Mouse (Mus musculus): ENCODE results near the gene March4. TPM values are rescaled to one million over a fixed set of nuclear protein-coding genes. Genes with fewer than 3 reads are reported as not detected.

The March4 gene
- polyA plus RNA-seq, 1 experiment = 1.4 TPM

DNA sequence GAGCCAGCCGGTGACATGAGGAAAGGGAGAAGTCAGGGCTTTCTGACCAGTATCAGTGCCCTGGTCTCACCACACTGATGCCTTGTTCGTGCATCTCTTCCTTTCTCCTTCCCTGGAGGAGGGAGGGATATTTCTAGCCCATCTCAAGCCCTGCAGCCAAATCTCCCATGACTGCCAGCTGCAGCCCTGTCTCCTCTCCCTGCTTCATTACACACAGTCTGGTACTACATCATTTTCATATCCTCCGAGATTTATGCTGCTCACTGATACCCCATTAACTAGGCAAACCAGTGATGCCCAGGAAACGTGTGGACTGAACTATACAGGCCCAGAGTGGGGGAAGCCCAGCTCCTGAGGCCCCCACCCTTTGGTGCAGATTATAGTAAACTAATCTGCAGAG lies 80.8 kb downstream of the March4 start:
- 63% methylated on average over 4 of the region's 4 CpGs for WGBS
- Histone ChIP-seq H3K4me3 (replicated peaks; ENCODE audit: extremely low read depth, low read depth, low read length) (no peak overlapping the region), H3K4me1 (ENCODE audit: control insufficient read depth, insufficient read depth, low read length) (no peaks in the 10 kb centered on the region)
- DNase-seq = no peak
- no peak for TF ChIP-seq CTCF (IDR thresholded peaks at IDR 0.05; ENCODE audit: insufficient read depth, low read length)
- TF ChIP-seq POLR2A (IDR thresholded peaks at IDR 0.05; ENCODE audit: borderline replicate concordance, extremely low read depth, low read depth, low read length) = no peak

DNA sequence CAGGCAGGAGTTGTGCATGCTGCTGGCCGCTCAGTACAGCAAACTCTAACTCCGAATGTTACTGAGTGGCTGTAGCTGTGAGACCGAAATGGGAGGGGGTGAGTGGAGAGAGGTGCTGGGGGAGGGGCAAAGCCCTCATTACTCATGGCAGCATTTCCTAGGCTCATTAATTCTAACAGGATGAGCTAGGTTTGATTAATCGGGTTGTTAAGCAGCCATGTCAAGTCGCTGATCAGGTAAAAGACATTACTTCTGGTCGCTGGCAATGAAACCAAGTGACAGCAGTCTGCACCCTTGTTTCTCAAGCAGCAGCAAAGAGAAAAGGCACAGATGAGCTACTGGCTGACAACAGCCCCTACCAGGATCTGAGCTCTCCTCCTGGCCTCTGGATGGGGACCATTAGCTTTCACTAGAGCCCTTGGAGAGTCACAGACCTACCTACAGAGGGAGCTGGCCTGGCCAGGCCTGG lies 82.0 kb downstream of the March4 start:
- Histone ChIP-seq H3K4me3 (replicated peaks; ENCODE audit: extremely low read depth, low read depth, low read length) (no peak overlapping the region), H3K4me1 (ENCODE audit: control insufficient read depth, insufficient read depth, low read length) (no peaks in the 10 kb centered on the region)
- DNase-seq = no peak
- TF ChIP-seq CTCF (IDR thresholded peaks at IDR 0.05; ENCODE audit: insufficient read depth, low read length) (no peak), POLR2A (IDR thresholded peaks at IDR 0.05; ENCODE audit: borderline replicate concordance, extremely low read depth, low read depth, low read length) (no peak)
- 67% methylated on average over 6 of the region's 6 CpGs for WGBS

DNA sequence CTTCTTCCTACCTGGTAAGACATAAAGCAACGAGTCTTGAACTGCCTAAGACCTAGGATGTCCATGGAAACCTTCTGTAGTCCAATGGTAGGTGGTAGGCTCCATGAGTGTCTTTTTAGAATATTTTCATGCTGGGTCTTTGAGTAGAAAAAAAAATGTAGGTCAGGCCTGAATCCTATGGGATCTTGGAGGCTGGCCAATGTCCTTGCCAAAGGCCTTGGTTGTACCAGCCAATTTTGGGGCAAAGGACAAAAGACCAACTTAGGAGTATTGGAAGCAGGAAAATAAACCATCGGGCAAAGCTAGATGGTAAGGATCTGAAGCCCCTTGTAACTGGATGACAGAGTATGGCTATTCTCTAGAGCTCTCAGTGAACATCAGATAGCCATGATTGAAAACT lies 83.9 kb downstream of the March4 start:
- no peak for TF ChIP-seq CTCF (IDR thresholded peaks at IDR 0.05; ENCODE audit: insufficient read depth, low read length)
- TF ChIP-seq POLR2A (IDR thresholded peaks at IDR 0.05; ENCODE audit: borderline replicate concordance, extremely low read depth, low read depth, low read length) = no peak
- 74% methylated on average over 2 of the region's 2 CpGs for WGBS
- Histone ChIP-seq H3K4me3 (replicated peaks; ENCODE audit: extremely low read depth, low read depth, low read length) (no peak overlapping the region), H3K4me1 (ENCODE audit: control insufficient read depth, insufficient read depth, low read length) (no peaks in the 10 kb centered on the region)
- DNase-seq = no peak

DNA sequence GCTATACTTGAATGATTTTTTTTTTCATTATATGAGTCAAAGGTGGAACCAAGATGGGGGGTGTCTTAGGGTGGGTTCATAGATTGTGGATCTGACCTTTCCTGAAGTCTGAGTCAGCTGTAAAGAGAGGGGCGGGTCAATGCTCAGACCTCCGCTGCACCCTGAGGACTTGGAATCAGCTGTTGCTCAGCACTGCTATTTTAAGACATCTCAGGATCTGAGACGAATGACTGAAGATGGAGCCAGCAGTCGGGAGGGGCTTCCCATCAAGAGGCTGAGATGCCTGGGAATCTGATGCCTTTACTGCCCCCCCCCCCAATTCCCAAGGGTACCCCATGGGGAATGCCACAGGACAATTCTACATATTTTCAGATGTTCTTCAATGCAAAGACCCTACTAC lies 85.9 kb downstream of the March4 start:
- no peak overlapping the region for H3K4me3 ChIP-seq (replicated peaks; ENCODE audit: extremely low read depth, low read depth, low read length)
- H3K4me1 ChIP-seq (ENCODE audit: control insufficient read depth, insufficient read depth, low read length) = no peaks in the 10 kb centered on the region
- no peak for DNase-seq

DNA sequence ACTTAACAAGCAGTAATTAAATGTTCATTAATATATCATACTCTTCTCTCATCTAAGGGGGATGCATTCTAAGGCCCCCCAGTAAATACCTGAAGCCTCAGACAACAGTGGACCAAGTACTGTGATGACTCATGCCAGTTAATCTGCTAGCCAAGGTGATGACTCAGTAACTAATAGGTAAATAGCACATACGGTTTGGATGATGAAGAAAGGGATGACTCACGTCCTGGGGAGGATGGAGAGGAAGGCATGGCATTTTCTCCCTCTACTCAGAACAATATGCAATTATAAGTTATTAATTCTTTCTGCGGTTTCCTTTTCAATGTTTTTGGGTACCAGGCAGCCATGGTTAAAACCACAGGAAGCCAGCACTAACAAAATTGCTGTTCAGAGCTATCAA lies 87.0 kb downstream of the March4 start:
- TF ChIP-seq POLR2A (IDR thresholded peaks at IDR 0.05; ENCODE audit: borderline replicate concordance, extremely low read depth, low read depth, low read length) = no peak
- TF ChIP-seq CTCF (IDR thresholded peaks at IDR 0.05; ENCODE audit: insufficient read depth, low read length) = no peak
- WGBS = 52% methylated on average over 3 of the region's 3 CpGs
- Histone ChIP-seq H3K4me3 (replicated peaks; ENCODE audit: extremely low read depth, low read depth, low read length) (no peak overlapping the region), H3K4me1 (ENCODE audit: control insufficient read depth, insufficient read depth, low read length) (no peaks in the 10 kb centered on the region)
- no peak for DNase-seq

More for the DNA sequence above, 85.9 kb downstream of the March4 start:
- WGBS = 61% methylated on average over 4 of the region's 4 CpGs
- TF ChIP-seq POLR2A (IDR thresholded peaks at IDR 0.05; ENCODE audit: borderline replicate concordance, extremely low read depth, low read depth, low read length) (no peak), CTCF (IDR thresholded peaks at IDR 0.05; ENCODE audit: insufficient read depth, low read length) (no peak)

DNA sequence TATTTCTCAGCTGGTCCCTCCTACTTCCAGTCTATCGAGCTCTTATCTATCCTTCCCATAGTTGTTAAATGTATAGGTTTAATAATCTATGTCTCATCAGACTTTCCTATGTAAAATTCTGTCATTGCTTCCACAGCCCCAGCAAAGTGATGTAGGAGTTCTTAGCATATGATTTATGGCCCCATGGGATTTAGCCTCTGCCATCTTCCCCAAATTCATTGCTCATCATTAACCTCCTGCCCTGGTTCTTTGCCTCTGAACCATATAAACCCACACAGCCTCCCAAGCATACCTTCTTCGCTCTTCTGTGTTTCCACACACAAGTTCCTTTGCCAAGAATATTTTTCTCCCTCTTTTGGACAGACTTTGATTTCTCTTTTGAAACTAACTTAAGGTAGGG lies 94.0 kb downstream of the March4 start:
- TF ChIP-seq POLR2A (IDR thresholded peaks at IDR 0.05; ENCODE audit: borderline replicate concordance, extremely low read depth, low read depth, low read length) = no peak
- no peak for TF ChIP-seq CTCF (IDR thresholded peaks at IDR 0.05; ENCODE audit: insufficient read depth, low read length)
- no peak for DNase-seq
- 85% methylated on average over 2 of the region's 2 CpGs for WGBS
- no peaks in the 10 kb centered on the region for H3K4me1 ChIP-seq (ENCODE audit: control insufficient read depth, insufficient read depth, low read length)
- no peak overlapping the region for H3K4me3 ChIP-seq (replicated peaks; ENCODE audit: extremely low read depth, low read depth, low read length)

DNA sequence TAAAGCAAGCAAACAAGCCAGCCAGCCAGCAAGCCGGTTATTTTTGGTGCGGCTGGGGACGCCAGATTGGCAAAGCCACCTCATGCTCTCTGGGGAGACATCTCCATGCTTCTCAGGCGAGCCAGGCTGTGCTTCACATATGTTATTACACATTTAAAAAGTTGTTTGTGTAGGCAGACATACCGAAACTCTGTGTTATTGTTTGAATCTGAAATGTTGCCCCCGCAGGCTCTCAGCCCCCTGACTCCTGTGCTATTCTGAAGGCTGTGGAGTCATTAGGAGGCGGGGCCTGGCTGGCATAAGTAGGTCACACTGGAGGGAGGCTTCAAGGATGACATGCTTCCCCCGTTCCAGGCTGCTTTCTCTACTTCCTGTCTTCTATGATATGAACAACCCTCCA lies 97.6 kb downstream of the March4 start:
- no peak overlapping the region for H3K4me3 ChIP-seq (replicated peaks; ENCODE audit: extremely low read depth, low read depth, low read length)
- TF ChIP-seq CTCF (IDR thresholded peaks at IDR 0.05; ENCODE audit: insufficient read depth, low read length) (no peak), POLR2A (IDR thresholded peaks at IDR 0.05; ENCODE audit: borderline replicate concordance, extremely low read depth, low read depth, low read length) (no peak)
- H3K4me1 ChIP-seq (ENCODE audit: control insufficient read depth, insufficient read depth, low read length) = no peaks in the 10 kb centered on the region
- 66% methylated on average over 8 of the region's 8 CpGs for WGBS
- no peak for DNase-seq

DNA sequence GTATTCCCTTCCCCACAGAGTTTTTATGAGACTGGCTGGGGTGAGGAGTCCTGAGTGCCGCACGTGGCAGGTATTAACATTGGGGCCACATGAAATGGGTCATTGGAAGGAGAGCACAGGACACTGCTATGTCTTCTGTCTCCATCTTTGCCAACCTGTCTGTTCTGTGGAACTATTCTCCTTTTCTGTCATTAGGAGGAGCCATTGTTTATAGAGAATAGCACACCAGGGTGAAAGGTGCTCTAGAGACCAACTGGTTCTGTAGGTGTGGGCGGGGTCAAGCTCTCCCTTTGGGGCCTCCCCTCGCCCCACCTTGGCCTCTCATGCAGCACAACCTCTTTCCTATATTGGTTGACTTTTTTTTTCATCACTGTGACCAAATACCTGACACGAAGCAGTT lies 99.8 kb downstream of the March4 start:
- no peak for TF ChIP-seq CTCF (IDR thresholded peaks at IDR 0.05; ENCODE audit: insufficient read depth, low read length)
- TF ChIP-seq POLR2A (IDR thresholded peaks at IDR 0.05; ENCODE audit: borderline replicate concordance, extremely low read depth, low read depth, low read length) = no peak
- 73% methylated on average over 5 of the region's 5 CpGs for WGBS
- no peak for DNase-seq

DNA sequence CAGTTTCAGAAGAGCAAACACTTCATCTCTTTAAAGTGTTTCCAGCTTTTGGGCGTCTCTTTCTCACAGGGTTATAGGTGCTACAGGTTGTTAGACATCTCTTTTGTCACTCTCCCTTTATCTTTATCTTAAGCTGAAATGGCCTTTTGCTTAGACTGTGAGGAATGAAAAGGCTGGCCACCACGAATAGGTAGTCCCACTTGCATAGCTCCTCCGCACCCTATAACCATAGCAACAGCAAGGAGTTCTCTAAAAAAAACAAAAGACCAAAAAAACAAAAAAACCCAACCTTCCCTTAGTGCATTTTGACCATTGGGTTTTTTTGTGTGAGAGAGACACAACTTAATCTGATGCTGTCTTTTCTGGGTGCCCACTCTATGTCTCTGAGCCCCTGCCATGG lies 102.2 kb downstream of the March4 start:
- no peak for DNase-seq
- no peaks in the 10 kb centered on the region for H3K4me1 ChIP-seq (ENCODE audit: control insufficient read depth, insufficient read depth, low read length)
- TF ChIP-seq POLR2A (IDR thresholded peaks at IDR 0.05; ENCODE audit: borderline replicate concordance, extremely low read depth, low read depth, low read length) (no peak), CTCF (IDR thresholded peaks at IDR 0.05; ENCODE audit: insufficient read depth, low read length) (no peak)
- H3K4me3 ChIP-seq (replicated peaks; ENCODE audit: extremely low read depth, low read depth, low read length) = no peak overlapping the region
- WGBS = 57% methylated on average over 3 of the region's 3 CpGs

More for the DNA sequence above, 99.8 kb downstream of the March4 start:
- Histone ChIP-seq H3K4me1 (ENCODE audit: control insufficient read depth, insufficient read depth, low read length) (no peaks in the 10 kb centered on the region), H3K4me3 (replicated peaks; ENCODE audit: extremely low read depth, low read depth, low read length) (no peak overlapping the region)

DNA sequence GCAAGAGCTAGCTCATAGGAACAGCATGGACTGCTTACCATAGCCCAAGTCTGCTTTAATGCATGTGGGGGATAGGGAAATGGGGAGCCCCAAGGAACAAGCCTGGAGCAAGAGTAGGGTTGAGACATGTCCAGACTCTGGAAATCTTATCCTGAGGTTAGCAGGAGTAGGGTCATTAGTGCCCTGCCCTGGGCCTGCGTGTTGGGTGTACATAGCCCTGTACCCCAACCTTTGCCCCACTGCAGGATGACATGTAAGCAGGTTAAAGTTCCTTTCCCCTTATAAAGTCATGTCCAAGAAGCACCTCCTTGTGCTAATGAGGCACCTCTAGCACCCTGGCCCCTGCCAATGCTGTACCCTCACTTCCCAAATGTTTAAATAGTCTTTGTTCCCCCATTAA lies 104.2 kb downstream of the March4 start:
- no peak overlapping the region for H3K4me3 ChIP-seq (replicated peaks; ENCODE audit: extremely low read depth, low read depth, low read length)
- DNase-seq = no peak
- WGBS = 90% methylated on average over 1 of the region's 1 CpGs
- no peak for TF ChIP-seq POLR2A (IDR thresholded peaks at IDR 0.05; ENCODE audit: borderline replicate concordance, extremely low read depth, low read depth, low read length)
- TF ChIP-seq CTCF (IDR thresholded peaks at IDR 0.05; ENCODE audit: insufficient read depth, low read length) = no peak
- H3K4me1 ChIP-seq (ENCODE audit: control insufficient read depth, insufficient read depth, low read length) = no peaks in the 10 kb centered on the region
